9 mouse cellular contexts compared by ENCODE assay signal in the genomic region with DNA sequence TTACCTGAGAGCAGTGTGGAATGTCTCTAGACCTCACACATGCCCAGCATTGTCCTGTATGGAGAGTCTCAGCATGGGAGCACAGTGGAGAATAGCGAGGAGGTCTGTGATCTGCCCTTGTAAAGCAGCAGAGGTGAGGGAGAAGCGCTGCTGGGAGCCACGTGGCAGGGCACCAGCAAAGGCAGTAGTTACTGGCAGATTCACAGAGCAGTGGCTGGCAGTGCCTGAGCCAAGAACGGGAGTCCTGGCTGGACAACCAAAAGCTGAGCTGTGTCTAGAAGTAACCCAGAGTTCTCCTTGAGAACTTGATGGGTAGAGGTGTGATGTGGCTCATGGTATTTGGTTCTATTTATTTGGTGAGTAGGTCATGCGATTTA.
DNase-seq lines count a peak whose midpoint lies in the region; ATAC-seq lines count a peak whose summit lies in the region.
"Had no signal": no experiment of that assay in that cellular context is flagged by ENCODE, and none has a peak within 500 bp of the region (broad histone marks: within the 10 kb centered on the region; RNA-seq: fewer than 3 reads in every experiment).

No protein-coding gene starts in this region.

- peak; percentile 46 for DNase-seq in cerebellum, adult 9-11 months
- DNase-seq in cerebellum, adult 11 months: no peak
- DNase-seq in left cerebral cortex, postnatal 4 days: peak; percentile 42
- DNase-seq in left cerebral cortex, postnatal 25 days (ENCODE audit: low spot score in 2 of 2): no peak
- peak; percentile 81 for DNase-seq in gastrocnemius, postnatal 25 days
- no peak for DNase-seq in frontal cortex, adult 2 months (ENCODE audit: extremely low spot score in 1 of 2, low spot score in 1 of 2)
- no peak for DNase-seq in midbrain, embryonic 11.5 days (ENCODE audit: low spot score, missing footprints)

- H3K4me1 ChIP-seq in liver, embryonic 15.5 days (replicated peaks): peaks cover 81% of the 10 kb centered on the region
- H3K4me1 ChIP-seq in midbrain, embryonic 11.5 days (ENCODE audit: control insufficient read depth, insufficient read depth, low read length): no peaks in the 10 kb centered on the region

- intact Hi-C loops in left cerebral cortex, postnatal 4 days (cut with DNase I): no loop called here
- intact Hi-C loops in left cerebral cortex, postnatal 25 days (cut with DNase I): no loop called here

- H3K36me3 ChIP-seq in liver, embryonic 15.5 days (replicated peaks): peaks cover 92% of the 10 kb centered on the region
- peaks cover 22% of the 10 kb centered on the region; the same call in 1 of the 2 replicates for H3K36me3 ChIP-seq in midbrain, embryonic 11.5 days (ENCODE audit: control insufficient read depth, insufficient read depth, low read length)

- no peak for ATAC-seq in liver, embryonic 15.5 days (ENCODE audit: insufficient read depth)
- ATAC-seq in midbrain, embryonic 11.5 days (ENCODE audit: low FRiP score): no peak

- no peak overlapping the region for H3K4me3 ChIP-seq in liver, embryonic 15.5 days (replicated peaks)
- no peak overlapping the region for H3K4me3 ChIP-seq in midbrain, embryonic 11.5 days (ENCODE audit: low read depth, low read length)
- H3K4me3 ChIP-seq: hindbrain, embryonic 15.5 days had no signal

- WGBS in liver, embryonic 15.5 days (ENCODE audit: insufficient replicate concordance): 85% methylated on average over 5 of the region's 5 CpGs
- WGBS in midbrain, embryonic 11.5 days: 84% methylated on average over 5 of the region's 5 CpGs

- H3K4me2 ChIP-seq in liver, embryonic 15.5 days: no peak overlapping the region
- H3K4me2 ChIP-seq in midbrain, embryonic 11.5 days: no peak overlapping the region
- H3K4me2 ChIP-seq: hindbrain, embryonic 15.5 days had no signal

- peak overlapping the region; percentile 85 for H3K27ac ChIP-seq in liver, embryonic 15.5 days (replicated peaks)
- H3K27ac ChIP-seq in midbrain, embryonic 11.5 days (ENCODE audit: low read depth, low read length): no peak overlapping the region
- H3K27ac ChIP-seq: hindbrain, embryonic 15.5 days had no signal

- H3K27me3 ChIP-seq in liver, embryonic 15.5 days: no peaks in the 10 kb centered on the region
- no peaks in the 10 kb centered on the region for H3K27me3 ChIP-seq in midbrain, embryonic 11.5 days (ENCODE audit: control insufficient read depth, insufficient read depth, low read length)
- H3K27me3 ChIP-seq: hindbrain, embryonic 15.5 days had no signal

- no peaks in the 10 kb centered on the region for H3K9me3 ChIP-seq in liver, embryonic 15.5 days (replicated peaks)
- H3K9me3 ChIP-seq in midbrain, embryonic 11.5 days (ENCODE audit: control insufficient read depth, low read length): no peaks in the 10 kb centered on the region
- H3K9me3 ChIP-seq: hindbrain, embryonic 15.5 days had no signal

- H3K9ac ChIP-seq in liver, embryonic 15.5 days: no peak overlapping the region
- H3K9ac ChIP-seq in midbrain, embryonic 11.5 days (ENCODE audit: low read length): no peak overlapping the region
- H3K9ac ChIP-seq: hindbrain, embryonic 15.5 days had no signal

Comparison
In these comparisons a context has a peak if more than half of its experiments do, and no peak if none do; other contexts are left out.
1. DNase-seq: peak in cerebellum, adult 9-11 months (single experiment), left cerebral cortex, postnatal 4 days (single experiment) and gastrocnemius, postnatal 25 days (single experiment); none in cerebellum, adult 11 months (single experiment), left cerebral cortex, postnatal 25 days (0 of 2), frontal cortex, adult 2 months (0 of 2) and midbrain, embryonic 11.5 days (single experiment).